In the genomic region with DNA sequence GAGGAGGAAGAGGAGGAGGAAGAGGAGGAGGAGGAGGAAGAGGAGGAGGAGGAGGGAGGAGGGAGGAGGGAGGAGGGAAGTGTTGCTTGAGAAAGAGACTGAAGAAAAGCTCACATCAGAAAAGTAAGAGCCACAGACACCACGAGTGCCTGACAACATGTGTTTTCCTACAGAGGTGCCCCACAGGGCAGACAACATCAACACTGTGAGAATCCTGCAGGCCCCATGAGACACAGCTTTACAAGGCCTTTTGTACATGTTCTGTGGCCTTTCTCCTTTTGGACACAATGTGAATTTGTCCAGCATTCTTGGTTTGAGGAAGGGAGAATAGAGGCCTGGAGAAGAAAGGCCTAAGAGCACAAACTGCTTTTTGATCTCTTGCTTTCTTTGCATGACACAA, we compare ENCODE assay signal across 5 mouse cellular contexts.
"Had no signal": no experiment of that assay in that cellular context is flagged by ENCODE, and none has a peak within 500 bp of the region (broad histone marks: within the 10 kb centered on the region; RNA-seq: fewer than 3 reads in every experiment).

No protein-coding gene starts in this region.

- H3K4me2 ChIP-seq: lung, embryonic 14.5 days; midbrain, embryonic 12.5 days; neural tube, embryonic 13.5 days; neural tube, embryonic 15.5 days had no signal

- H3K4me3 ChIP-seq: midbrain, embryonic 12.5 days; myocyte; neural tube, embryonic 13.5 days; neural tube, embryonic 15.5 days had no signal

- H3K36me3 ChIP-seq: midbrain, embryonic 12.5 days; neural tube, embryonic 13.5 days; neural tube, embryonic 15.5 days had no signal

- H3K27me3 ChIP-seq: neural tube, embryonic 13.5 days had no signal

- H3K9me3 ChIP-seq: midbrain, embryonic 12.5 days; neural tube, embryonic 13.5 days; neural tube, embryonic 15.5 days had no signal

- H3K27ac ChIP-seq: midbrain, embryonic 12.5 days; neural tube, embryonic 13.5 days; neural tube, embryonic 15.5 days had no signal

- H3K9ac ChIP-seq: lung, embryonic 14.5 days; midbrain, embryonic 12.5 days; neural tube, embryonic 13.5 days; neural tube, embryonic 15.5 days had no signal
